Mouse (Mus musculus) midbrain, embryonic 12.5 days (tissue): ENCODE results near the gene Hist1h4j. TPM values are rescaled to one million over a fixed set of nuclear protein-coding genes. Genes with fewer than 3 reads are reported as not detected.
"Not testable (repeated sequence)": the region's sequence is repeated elsewhere in the genome, so short reads cannot be mapped to it uniquely, and the experiment has no call there.

Experiments used
- ATAC-seq: fragments of 200-750 bp; cut with Nextera tagmentation; 2 replicates; pipeline ENCODE4 v1.8.0; 2017; ENCODE audit warnings: low read depth, moderate TSS enrichment, moderate library complexity; ENCODE audit not compliant: low FRiP score
- H3K27ac ChIP-seq: fragments of 300-500 bp; sonication (generic); replicated peaks from 2 replicates; pipeline ENCODE4 v1.5.1; 2016; ENCODE audit warnings: mild to moderate bottlenecking
- H3K27me3 ChIP-seq: fragments of 300-500 bp; sonication (generic); 2 replicates; pipeline ENCODE4 v1.6.1; 2016; ENCODE audit warnings: mild to moderate bottlenecking
- H3K36me3 ChIP-seq: fragments of 300-500 bp; sonication (generic); 2 replicates; pipeline ENCODE4 v1.6.1; 2016
- H3K4me1 ChIP-seq: fragments of 300-500 bp; sonication (generic); 2 replicates; pipeline ENCODE4 v1.6.1; 2016
- H3K4me2 ChIP-seq: fragments of 300-500 bp; sonication (generic); replicated peaks from 2 replicates; pipeline ENCODE4 v1.6.1; 2016; ENCODE audit warnings: mild to moderate bottlenecking, moderate library complexity
- H3K4me3 ChIP-seq: fragments of 300-500 bp; sonication (generic); 2 replicates; pipeline ENCODE4 v1.5.1; 2016; ENCODE audit warnings: mild to moderate bottlenecking
- H3K9ac ChIP-seq: fragments of 300-500 bp; sonication (generic); replicated peaks from 2 replicates; pipeline ENCODE4 v1.6.1; 2016; ENCODE audit warnings: mild to moderate bottlenecking, moderate library complexity
- H3K9me3 ChIP-seq: fragments of 300-500 bp; sonication (generic); 2 replicates; pipeline ENCODE4 v1.6.1; 2016; ENCODE audit warnings: mild to moderate bottlenecking
- WGBS: fragments of 180-500 bp; shearing (Covaris S2); methylation state at CpG from one replicate; pipeline ENCODE4 v1.1.7; 2016; 5-methylcytosine and 5-hydroxymethylcytosine counted together
- polyA plus RNA-seq: library from polyadenylated mRNA; unstranded; fragments of >200 nt; fragmentation: Nextera tagmentation; extraction: Ambion mirVana; gene quantifications from 2 replicates; pipeline ENCODE4 v1.2.1, GENCODE M21; 2016

The Hist1h4j gene
- polyA plus RNA-seq, 1 experiment from 2014 or later: 0.97 TPM

DNA sequence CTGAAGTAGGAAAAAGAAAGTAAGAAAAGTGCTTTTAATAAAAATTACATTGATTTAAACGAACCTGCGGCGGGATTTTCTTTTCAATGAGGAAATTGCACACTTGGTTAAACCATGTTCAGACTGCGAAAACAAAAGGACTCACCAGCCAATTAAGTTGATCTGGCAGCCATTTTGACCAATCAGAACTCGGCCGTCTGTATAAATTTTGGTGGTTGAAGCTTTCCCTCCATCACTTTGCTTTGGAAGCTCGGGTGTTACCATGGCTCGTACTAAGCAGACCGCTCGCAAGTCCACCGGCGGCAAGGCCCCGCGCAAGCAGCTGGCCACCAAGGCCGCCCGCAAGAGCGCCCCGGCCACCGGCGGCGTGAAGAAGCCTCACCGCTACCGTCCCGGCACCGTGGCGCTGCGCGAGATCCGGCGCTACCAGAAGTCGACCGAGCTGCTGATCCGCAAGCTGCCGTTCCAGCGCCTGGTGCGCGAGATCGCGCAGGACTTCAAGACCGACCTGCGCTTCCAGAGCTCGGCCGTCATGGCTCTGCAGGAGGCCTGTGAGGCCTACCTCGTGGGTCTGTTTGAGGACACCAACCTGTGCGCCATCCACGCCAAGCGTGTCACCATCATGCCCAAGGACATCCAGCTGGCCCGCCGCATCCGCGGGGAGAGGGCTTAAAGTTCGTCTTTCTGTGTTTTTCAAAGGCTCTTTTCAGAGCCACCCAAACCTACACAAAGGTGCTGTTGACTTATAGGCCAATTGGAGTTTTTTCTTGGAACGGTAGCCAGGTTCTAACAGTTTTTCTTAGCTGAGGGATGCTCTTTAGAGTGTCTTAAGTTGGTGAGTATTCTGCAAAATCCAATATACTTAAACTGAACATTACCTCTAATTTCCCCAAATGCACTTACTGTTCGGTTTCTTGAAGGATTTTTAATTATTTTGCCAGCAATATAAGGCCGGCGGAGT is 17.2 kb upstream of the Hist1h4j start, which contains the start of gene Hist1h3h:
Gene Hist1h3h (plus strand): TSS at position 263 of the 961 bp plus-strand sequence.
- peak; percentile 50 for ATAC-seq
- H3K4me1 ChIP-seq: peaks cover 28% of the 10 kb centered on the region
- under 1% methylated on average over 24 of the region's 56 CpGs for WGBS
- peak within 1 kb of the TSS; percentile 73 for H3K9ac ChIP-seq
- H3K4me3 ChIP-seq: peak within 1 kb of the TSS; percentile 48
- not testable (repeated sequence) for H3K9me3 ChIP-seq, H3K27me3 ChIP-seq, H3K36me3 ChIP-seq
- peak within 1 kb of the TSS; percentile 85 for H3K4me2 ChIP-seq
- H3K27ac ChIP-seq: peak within 1 kb of the TSS; percentile 94

GRCm38 (mm10) chr13:21718381-21719080 is 16.3 kb upstream of the Hist1h4j start:
- 59% methylated on average over 4 of the region's 4 CpGs for WGBS
- Histone ChIP-seq H3K4me1 (peaks cover 31% of the 10 kb centered on the region), H3K27ac (peak overlapping the region; percentile 83), H3K9me3 (no peaks in the 10 kb centered on the region), H3K9ac (peak overlapping the region; percentile 64), H3K27me3 (no peaks in the 10 kb centered on the region), H3K36me3 (no peaks in the 10 kb centered on the region), H3K4me3 (peak overlapping the region; percentile 46), H3K4me2 (peak overlapping the region; percentile 64)
- no peak for ATAC-seq

- peak overlapping the region; percentile 57 for H3K4me2 ChIP-seq
- H3K4me3 ChIP-seq: peak overlapping the region; percentile 42
- ATAC-seq: peak; percentile 8; the same call in 1 of the 2 replicates
- 2% methylated on average over 21 of the region's 44 CpGs for WGBS
- H3K36me3 ChIP-seq, H3K9me3 ChIP-seq, H3K27me3 ChIP-seq: not testable (repeated sequence)
- H3K27ac ChIP-seq: peak overlapping the region; percentile 91
- peak overlapping the region; percentile 65 for H3K9ac ChIP-seq
- H3K4me1 ChIP-seq: peaks cover 23% of the 10 kb centered on the region
Measured at GRCm38 (mm10) chr13:21721107-21721756, 13.6 kb upstream of the Hist1h4j start.

DNA sequence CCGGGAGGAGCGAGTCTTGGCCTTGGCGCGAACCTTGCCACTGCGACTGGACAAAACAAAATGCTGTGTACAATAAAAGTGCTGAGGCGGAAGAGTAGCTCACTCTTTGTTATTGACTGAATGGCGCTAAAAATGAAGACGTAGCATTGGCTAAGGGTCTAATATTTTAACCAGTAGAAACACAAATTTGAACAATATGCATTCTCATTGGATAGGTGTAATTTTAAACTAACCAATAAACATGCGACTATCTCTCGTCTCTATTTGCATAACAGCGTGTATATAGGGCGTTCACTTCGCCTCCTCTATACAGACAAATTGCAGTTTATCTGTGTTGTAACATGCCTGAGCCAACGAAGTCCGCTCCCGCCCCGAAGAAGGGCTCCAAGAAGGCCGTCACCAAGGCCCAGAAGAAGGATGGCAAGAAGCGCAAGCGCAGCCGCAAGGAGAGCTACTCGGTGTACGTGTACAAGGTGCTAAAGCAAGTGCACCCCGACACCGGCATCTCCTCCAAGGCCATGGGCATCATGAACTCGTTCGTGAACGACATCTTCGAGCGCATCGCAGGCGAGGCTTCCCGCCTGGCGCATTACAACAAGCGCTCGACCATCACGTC is 13.0 kb upstream of the Hist1h4j start, which contains the start of gene Hist1h2bm:
Gene Hist1h2bm (plus strand): TSS at position 288 of the 616 bp plus-strand sequence.
- peak within 1 kb of the TSS; percentile 57 for H3K4me2 ChIP-seq
- peak; percentile 96 for ATAC-seq
- H3K4me1 ChIP-seq: peaks cover 22% of the 10 kb centered on the region
- not testable (repeated sequence) for H3K36me3 ChIP-seq, H3K9me3 ChIP-seq, H3K27me3 ChIP-seq
- H3K9ac ChIP-seq: peak within 1 kb of the TSS; percentile 65
- peak within 1 kb of the TSS; percentile 91 for H3K27ac ChIP-seq
- WGBS: under 1% methylated on average over 37 of the region's 37 CpGs
- H3K4me3 ChIP-seq: peak within 1 kb of the TSS; percentile 42

DNA sequence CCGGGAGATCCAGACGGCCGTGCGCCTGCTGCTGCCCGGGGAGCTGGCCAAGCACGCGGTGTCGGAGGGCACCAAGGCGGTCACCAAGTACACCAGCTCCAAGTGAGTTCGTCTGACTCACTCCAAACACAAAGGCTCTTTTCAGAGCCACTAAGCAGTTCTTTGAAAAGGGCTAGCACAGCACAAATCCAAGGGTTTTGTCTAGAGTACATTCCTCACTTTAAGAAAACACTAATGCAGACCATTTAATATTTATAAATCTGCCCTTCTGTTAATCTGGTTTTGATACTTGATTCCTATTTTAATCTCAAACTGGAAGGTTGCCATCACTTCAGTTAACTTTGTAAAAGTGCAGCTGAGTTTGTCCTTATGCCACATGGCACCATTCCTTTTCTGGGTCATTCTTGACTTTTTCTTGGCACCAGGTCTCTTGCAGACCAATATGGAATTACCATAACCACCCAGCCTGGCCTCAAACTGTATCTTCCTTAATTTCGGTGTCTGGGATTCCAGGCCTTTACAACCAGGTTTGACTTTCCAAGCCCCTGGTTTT is 12.4 kb upstream of the Hist1h4j start:
- WGBS: 3% methylated on average over 11 of the region's 11 CpGs
- peaks cover 20% of the 10 kb centered on the region for H3K4me1 ChIP-seq
- H3K36me3 ChIP-seq: no peaks in the 10 kb centered on the region
- H3K9me3 ChIP-seq: no peaks in the 10 kb centered on the region
- H3K9ac ChIP-seq: peak overlapping the region; percentile 62
- H3K4me2 ChIP-seq: peak overlapping the region; percentile 57
- no peaks in the 10 kb centered on the region for H3K27me3 ChIP-seq
- H3K4me3 ChIP-seq: peak overlapping the region; percentile 42
- H3K27ac ChIP-seq: peak overlapping the region; percentile 91
- peak; percentile 44 for ATAC-seq

- 27% methylated on average over 5 of the region's 5 CpGs for WGBS
- peak overlapping the region; percentile 57 for H3K4me2 ChIP-seq
- peaks cover 25% of the 10 kb centered on the region for H3K4me1 ChIP-seq
- no peak for ATAC-seq
- H3K36me3 ChIP-seq: no peaks in the 10 kb centered on the region
- no peak overlapping the region; the same call in 1 of the 2 replicates for H3K9ac ChIP-seq
- peak overlapping the region; percentile 91 for H3K27ac ChIP-seq
- no peaks in the 10 kb centered on the region for H3K9me3 ChIP-seq
- no peak overlapping the region for H3K4me3 ChIP-seq
- no peaks in the 10 kb centered on the region for H3K27me3 ChIP-seq
Measured at GRCm38 (mm10) chr13:21722993-21723836, 11.6 kb upstream of the Hist1h4j start.

DNA sequence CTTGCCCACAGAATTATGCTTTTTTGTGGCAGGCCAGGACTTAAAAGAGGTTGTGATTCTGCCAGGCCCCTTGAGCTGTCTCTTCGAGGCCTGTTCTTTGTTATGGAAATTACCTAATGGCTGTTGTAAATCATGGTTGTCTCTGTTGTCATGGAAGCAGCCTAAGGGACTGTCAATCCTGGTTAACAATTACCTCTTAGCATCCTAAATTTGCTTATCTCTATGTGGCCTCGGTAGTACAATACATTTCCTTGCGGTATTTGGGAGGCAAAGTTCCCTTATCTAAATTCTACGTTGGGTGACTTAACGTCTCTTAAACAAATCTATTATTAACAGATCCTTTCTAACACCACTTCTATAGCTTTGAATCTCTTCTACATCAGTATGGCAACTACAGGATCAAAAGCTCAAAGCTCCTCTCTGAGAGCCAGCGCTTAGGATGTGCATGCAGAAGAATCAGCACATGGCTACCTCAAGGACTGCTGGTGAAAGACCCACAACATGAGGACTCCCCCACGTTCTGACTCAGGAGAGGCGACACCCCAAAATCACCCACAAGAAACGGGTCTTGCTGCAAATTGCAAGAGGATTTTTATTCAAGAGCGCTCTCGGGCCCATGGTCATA is 6.8 kb upstream of the Hist1h4j start:
- Histone ChIP-seq H3K27me3 (no peaks in the 10 kb centered on the region), H3K9ac (no peak overlapping the region), H3K9me3 (no peaks in the 10 kb centered on the region), H3K36me3 (no peaks in the 10 kb centered on the region), H3K4me2 (no peak overlapping the region), H3K4me3 (no peak overlapping the region), H3K27ac (peak overlapping the region; percentile 62), H3K4me1 (peaks cover 9% of the 10 kb centered on the region; the same call in 1 of the 2 replicates)
- 22% methylated on average over 11 of the region's 11 CpGs for WGBS
- peak; percentile 88 for ATAC-seq

GRCm38 (mm10) chr13:21729544-21729943 is 5.3 kb upstream of the Hist1h4j start:
- H3K4me1 ChIP-seq: peaks cover 12% of the 10 kb centered on the region; the same call in 1 of the 2 replicates
- H3K4me2 ChIP-seq: no peak overlapping the region
- 80% methylated on average over 1 of the region's 1 CpGs for WGBS
- H3K36me3 ChIP-seq: no peaks in the 10 kb centered on the region
- H3K4me3 ChIP-seq: no peak overlapping the region
- no peaks in the 10 kb centered on the region for H3K9me3 ChIP-seq
- no peak for ATAC-seq
- no peak overlapping the region for H3K27ac ChIP-seq
- no peak overlapping the region for H3K9ac ChIP-seq
- no peaks in the 10 kb centered on the region for H3K27me3 ChIP-seq

DNA sequence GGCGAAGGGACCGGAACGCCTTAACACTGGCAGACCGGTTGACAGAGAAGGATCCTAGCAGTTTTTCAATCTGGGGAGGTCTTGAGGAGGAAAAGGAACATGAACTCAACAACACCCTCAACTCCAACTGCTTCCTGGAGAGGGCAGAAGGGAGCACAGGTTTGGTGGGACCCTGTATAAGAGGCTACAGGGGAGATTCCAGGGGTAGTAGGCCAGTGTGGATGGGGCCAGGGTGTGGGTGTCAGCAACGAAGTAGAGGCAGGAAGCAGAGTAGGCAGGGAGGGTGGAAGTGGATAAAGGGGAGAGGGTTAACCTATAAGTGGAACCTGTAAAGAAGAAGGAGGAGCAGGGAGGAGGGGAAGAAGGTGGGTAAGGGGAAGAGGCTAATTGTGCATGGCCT is 1.4 kb upstream of the Hist1h4j start:
- Histone ChIP-seq H3K4me1 (peaks cover 5% of the 10 kb centered on the region; the same call in 1 of the 2 replicates), H3K9me3 (no peaks in the 10 kb centered on the region), H3K27me3 (no peaks in the 10 kb centered on the region), H3K4me2 (no peak overlapping the region), H3K36me3 (no peaks in the 10 kb centered on the region), H3K27ac (peak overlapping the region; percentile 98), H3K4me3 (no peak overlapping the region), H3K9ac (no peak overlapping the region)
- ATAC-seq: peak; percentile 16; the same call in 1 of the 2 replicates
- WGBS: 62% methylated on average over 5 of the region's 5 CpGs
